Mouse (Mus musculus): ENCODE results near the gene Gm37419. TPM values are rescaled to one million over a fixed set of nuclear protein-coding genes. Genes with fewer than 3 reads are reported as not detected.

Gene Gm37419
- total RNA-seq (2021) = not detected in 2 replicates
- long read RNA-seq, experiment 1 = 0 reads
- long read RNA-seq, experiment 2 = 0 reads

GRCm38 (mm10) chr16:23988466-23989208, at the start of gene Gm37419, which contains the start of gene Bcl6:
Gm37419 (plus strand) TSS chr16:23988482.
Bcl6 (minus strand) TSS chr16:23988852.
- DNase-seq = peak; percentile 87

- DNase-seq = no peak
Measured at GRCm38 (mm10) chr16:23944801-23945200, 43.5 kb upstream of the Gm37419 start.

- DNase-seq = no peak
Measured at GRCm38 (mm10) chr16:23947654-23948053, 40.6 kb upstream of the Gm37419 start.

GRCm38 (mm10) chr16:23952101-23952727, 36.1 kb upstream of the Gm37419 start:
- no peak for DNase-seq

GRCm38 (mm10) chr16:23953189-23953958, 34.9 kb upstream of the Gm37419 start:
- peak; percentile 78 for DNase-seq

GRCm38 (mm10) chr16:23953959-23954260, 34.4 kb upstream of the Gm37419 start:
- DNase-seq = no peak

GRCm38 (mm10) chr16:23958938-23959337, 29.3 kb upstream of the Gm37419 start:
- DNase-seq = no peak

- DNase-seq = peak; percentile 49
Measured at GRCm38 (mm10) chr16:23962401-23962800, 25.9 kb upstream of the Gm37419 start.

- peak; percentile 71 for DNase-seq
Measured at GRCm38 (mm10) chr16:23963896-23964668, 24.2 kb upstream of the Gm37419 start.

- no peak for DNase-seq
Measured at GRCm38 (mm10) chr16:23964706-23965367, 23.4 kb upstream of the Gm37419 start.

GRCm38 (mm10) chr16:23966066-23966465, 22.2 kb upstream of the Gm37419 start:
- DNase-seq = no peak

GRCm38 (mm10) chr16:23967301-23967700, 21.0 kb upstream of the Gm37419 start:
- DNase-seq = no peak

GRCm38 (mm10) chr16:23968888-23969287, 19.4 kb upstream of the Gm37419 start:
- DNase-seq = no peak

- no peak for DNase-seq
Measured at GRCm38 (mm10) chr16:23969919-23970318, 18.4 kb upstream of the Gm37419 start.

GRCm38 (mm10) chr16:23972126-23972740, 16.0 kb upstream of the Gm37419 start:
- no peak for DNase-seq

- DNase-seq = no peak
Measured at GRCm38 (mm10) chr16:23972901-23973300, 15.4 kb upstream of the Gm37419 start.

GRCm38 (mm10) chr16:23973635-23974367, 14.5 kb upstream of the Gm37419 start:
- DNase-seq = no peak

- DNase-seq = no peak
Measured at GRCm38 (mm10) chr16:23976196-23976595, 12.1 kb upstream of the Gm37419 start.

- no peak for DNase-seq
Measured at GRCm38 (mm10) chr16:23977732-23978131, 10.6 kb upstream of the Gm37419 start.

GRCm38 (mm10) chr16:23978495-23978894, 9.8 kb upstream of the Gm37419 start:
- no peak for DNase-seq
